Mouse (Mus musculus): ENCODE results near the gene Rnf224. TPM values are rescaled to one million over a fixed set of nuclear protein-coding genes. Genes with fewer than 3 reads are reported as not detected.

Rnf224 gene
- polyA plus RNA-seq, 1 experiment from 2014 or later: 0.08 TPM

GRCm38 (mm10) chr2:25243342-25243741 is 6.8 kb upstream of the Rnf224 start:
- DNase-seq (ENCODE audit: low spot score): no peak
- Histone ChIP-seq H3K27ac (no peak overlapping the region), H3K36me3 (peaks cover 31% of the 10 kb centered on the region), H3K9me3 (no peaks in the 10 kb centered on the region), H3K27me3 (ENCODE audit: insufficient read depth, poor library complexity, severe bottlenecking) (peaks cover 37% of the 10 kb centered on the region), H3K4me3 (peak overlapping the region; percentile 70; the same call in 1 of the 2 replicates), H3K4me1 (peaks cover 30% of the 10 kb centered on the region)
- WGBS: 80% methylated on average over 8 of the region's 8 CpGs

DNA sequence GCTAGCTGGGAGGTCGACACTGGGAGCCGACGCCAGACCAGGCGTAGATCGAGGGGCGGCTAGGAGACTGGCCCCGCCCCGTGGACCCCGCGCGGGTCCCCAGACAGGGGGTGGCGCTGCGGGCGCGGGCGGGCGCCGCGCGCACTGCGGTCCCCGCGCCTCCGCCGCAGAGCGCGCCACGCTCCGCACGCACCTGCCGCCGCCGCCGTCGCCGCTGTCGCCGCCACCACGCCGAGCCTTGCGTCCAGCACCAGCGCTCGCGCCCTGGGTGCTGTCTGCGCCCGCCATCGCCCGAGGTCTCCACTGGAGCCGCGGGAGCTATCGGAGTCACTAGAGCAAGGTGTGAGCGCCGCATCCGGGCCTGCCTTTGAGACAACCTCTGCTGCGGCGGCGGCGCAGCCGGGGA is 5.5 kb upstream of the Rnf224 start, which contains the start of the genes Rnf208 and Cysrt1:
Gene Rnf208, plus strand, starts transcription at position 155 of the 406 bp plus-strand sequence.
Gene Cysrt1, minus strand, starts transcription at position 352 of the 406 bp plus-strand sequence.
- peaks cover 30% of the 10 kb centered on the region for H3K4me1 ChIP-seq
- no peaks in the 10 kb centered on the region for H3K9me3 ChIP-seq
- H3K36me3 ChIP-seq: peaks cover 19% of the 10 kb centered on the region; the same call in 1 of the 2 replicates
- H3K27me3 ChIP-seq (ENCODE audit: insufficient read depth, poor library complexity, severe bottlenecking): peaks cover 46% of the 10 kb centered on the region
- H3K27ac ChIP-seq: peak within 1 kb of the TSS; percentile 81
- DNase-seq (ENCODE audit: low spot score): no peak
- under 1% methylated on average over 59 of the region's 59 CpGs for WGBS
- peak within 1 kb of the TSS; percentile 70 for H3K4me3 ChIP-seq

DNA sequence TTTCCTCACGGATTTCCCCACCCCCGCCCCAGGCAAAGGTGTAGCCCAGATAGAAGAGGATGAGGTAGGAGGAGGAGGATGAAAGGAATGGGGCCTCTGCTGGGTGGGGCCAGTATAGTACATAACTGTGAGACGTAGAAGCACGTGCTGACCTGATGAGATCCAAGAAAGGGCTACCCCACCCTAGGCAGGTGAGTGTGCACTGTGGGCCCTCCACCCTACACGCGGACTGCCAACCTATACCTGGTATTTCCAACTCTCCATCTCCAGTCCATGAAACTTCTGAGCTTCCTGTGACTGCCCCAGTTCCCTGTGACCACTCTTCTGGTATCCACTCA is 4.8 kb upstream of the Rnf224 start:
- H3K27ac ChIP-seq: no peak overlapping the region
- H3K9me3 ChIP-seq: no peaks in the 10 kb centered on the region
- H3K4me1 ChIP-seq: peaks cover 34% of the 10 kb centered on the region
- peaks cover 49% of the 10 kb centered on the region for H3K27me3 ChIP-seq (ENCODE audit: insufficient read depth, poor library complexity, severe bottlenecking)
- no peak for DNase-seq (ENCODE audit: low spot score)
- H3K36me3 ChIP-seq: peaks cover 16% of the 10 kb centered on the region; the same call in 1 of the 2 replicates
- 23% methylated on average over 6 of the region's 6 CpGs for WGBS
- peak overlapping the region; percentile 70 for H3K4me3 ChIP-seq

GRCm38 (mm10) chr2:25240723-25241437 is 4.3 kb upstream of the Rnf224 start:
- peak overlapping the region; percentile 78 for H3K27ac ChIP-seq
- WGBS: 2% methylated on average over 29 of the region's 29 CpGs
- H3K4me3 ChIP-seq: peak overlapping the region; percentile 70
- peaks cover 55% of the 10 kb centered on the region for H3K27me3 ChIP-seq (ENCODE audit: insufficient read depth, poor library complexity, severe bottlenecking)
- H3K4me1 ChIP-seq: peaks cover 36% of the 10 kb centered on the region
- H3K9me3 ChIP-seq: no peaks in the 10 kb centered on the region
- H3K36me3 ChIP-seq: peaks cover 11% of the 10 kb centered on the region; the same call in 1 of the 2 replicates
- peak; percentile 90 for DNase-seq (ENCODE audit: low spot score)

GRCm38 (mm10) chr2:25240310-25240709 is 3.7 kb upstream of the Rnf224 start:
- H3K27me3 ChIP-seq (ENCODE audit: insufficient read depth, poor library complexity, severe bottlenecking): peaks cover 60% of the 10 kb centered on the region

GRCm38 (mm10) chr2:25239766-25240165 is 3.2 kb upstream of the Rnf224 start:
- H3K4me1 ChIP-seq: peaks cover 36% of the 10 kb centered on the region
- 75% methylated on average over 3 of the region's 3 CpGs for WGBS
- peaks cover under 1% of the 10 kb centered on the region; the same call in 1 of the 2 replicates for H3K36me3 ChIP-seq
- H3K4me3 ChIP-seq: no peak overlapping the region
- peaks cover 64% of the 10 kb centered on the region for H3K27me3 ChIP-seq (ENCODE audit: insufficient read depth, poor library complexity, severe bottlenecking)
- DNase-seq (ENCODE audit: low spot score): no peak
- no peak overlapping the region for H3K27ac ChIP-seq
- no peaks in the 10 kb centered on the region for H3K9me3 ChIP-seq

More at GRCm38 (mm10) chr2:25240310-25240709, 3.7 kb upstream of the Rnf224 start:
- Histone ChIP-seq H3K4me1 (peaks cover 36% of the 10 kb centered on the region), H3K9me3 (no peaks in the 10 kb centered on the region), H3K4me3 (peak overlapping the region; percentile 70), H3K27ac (peak overlapping the region; percentile 78), H3K36me3 (peaks cover 6% of the 10 kb centered on the region; the same call in 1 of the 2 replicates)
- DNase-seq (ENCODE audit: low spot score): no peak
- 48% methylated on average over 8 of the region's 8 CpGs for WGBS

DNA sequence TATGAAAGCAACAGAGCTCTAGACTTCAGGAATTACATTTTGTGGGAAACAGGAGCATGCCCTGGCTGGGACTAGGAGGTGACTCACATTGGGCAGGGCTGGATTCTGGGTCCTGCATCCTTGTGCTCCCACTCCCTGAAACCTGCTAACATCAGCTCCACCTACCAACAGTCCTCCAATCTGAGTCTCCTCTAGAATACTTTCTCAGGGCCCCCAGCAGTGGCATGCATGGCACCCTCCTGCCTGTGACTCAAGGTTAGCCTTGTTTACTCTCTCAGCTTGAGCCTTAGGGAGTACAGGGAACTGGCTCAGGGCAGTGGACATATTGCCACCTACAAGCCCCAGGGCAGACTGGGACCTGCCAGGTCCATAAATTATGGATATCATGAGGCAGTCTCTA is 1.5 kb upstream of the Rnf224 start:
- no peak for DNase-seq (ENCODE audit: low spot score)
- Histone ChIP-seq H3K4me1 (peaks cover 36% of the 10 kb centered on the region), H3K4me3 (no peak overlapping the region), H3K27ac (no peak overlapping the region), H3K36me3 (no peaks in the 10 kb centered on the region), H3K9me3 (no peaks in the 10 kb centered on the region), H3K27me3 (ENCODE audit: insufficient read depth, poor library complexity, severe bottlenecking) (peaks cover 67% of the 10 kb centered on the region)

GRCm38 (mm10) chr2:25237522-25237921 is 935 bp upstream of the Rnf224 start:
- no peak overlapping the region for H3K4me3 ChIP-seq
- H3K27me3 ChIP-seq (ENCODE audit: insufficient read depth, poor library complexity, severe bottlenecking): peaks cover 67% of the 10 kb centered on the region
- peaks cover 30% of the 10 kb centered on the region for H3K4me1 ChIP-seq
- no peak for DNase-seq (ENCODE audit: low spot score)
- no peak overlapping the region for H3K27ac ChIP-seq
- H3K9me3 ChIP-seq: no peaks in the 10 kb centered on the region
- no peaks in the 10 kb centered on the region for H3K36me3 ChIP-seq
- 61% methylated on average over 4 of the region's 4 CpGs for WGBS

GRCm38 (mm10) chr2:25234551-25235220 is 1.9 kb downstream of the Rnf224 start:
- Histone ChIP-seq H3K4me3 (no peak overlapping the region), H3K27me3 (ENCODE audit: insufficient read depth, poor library complexity, severe bottlenecking) (peaks cover 78% of the 10 kb centered on the region)

GRCm38 (mm10) chr2:25234050-25234449 is 2.5 kb downstream of the Rnf224 start, which contains the start of gene Slc34a3:
Slc34a3 (minus strand) TSS chr2:25234364.
- WGBS: 80% methylated on average over 3 of the region's 3 CpGs
- Histone ChIP-seq H3K27me3 (ENCODE audit: insufficient read depth, poor library complexity, severe bottlenecking) (peaks cover 82% of the 10 kb centered on the region), H3K27ac (no peak within 1 kb of the TSS), H3K4me3 (no peak within 1 kb of the TSS), H3K4me1 (peaks cover 7% of the 10 kb centered on the region), H3K36me3 (no peaks in the 10 kb centered on the region), H3K9me3 (no peaks in the 10 kb centered on the region)
- no peak for DNase-seq (ENCODE audit: low spot score)

More at GRCm38 (mm10) chr2:25234551-25235220, 1.9 kb downstream of the Rnf224 start:
- 63% methylated on average over 5 of the region's 5 CpGs for WGBS
- Histone ChIP-seq H3K9me3 (no peaks in the 10 kb centered on the region), H3K4me1 (peaks cover 6% of the 10 kb centered on the region), H3K27ac (no peak overlapping the region), H3K36me3 (no peaks in the 10 kb centered on the region)
- DNase-seq (ENCODE audit: low spot score): no peak

- no peaks in the 10 kb centered on the region for H3K9me3 ChIP-seq
- no peak overlapping the region for H3K4me3 ChIP-seq
- peaks cover 14% of the 10 kb centered on the region for H3K4me1 ChIP-seq
- no peaks in the 10 kb centered on the region for H3K36me3 ChIP-seq
- no peak for DNase-seq (ENCODE audit: low spot score)
- H3K27me3 ChIP-seq (ENCODE audit: insufficient read depth, poor library complexity, severe bottlenecking): peaks cover 83% of the 10 kb centered on the region
- H3K27ac ChIP-seq: no peak overlapping the region
- whole genome bisulfite sequencing: 71% methylated on average over 4 of the region's 4 CpGs
Measured at GRCm38 (mm10) chr2:25233421-25233820, 3.2 kb downstream of the Rnf224 start.

GRCm38 (mm10) chr2:25231038-25231437 is 5.5 kb downstream of the Rnf224 start:
- Histone ChIP-seq H3K27ac (no peak overlapping the region), H3K4me3 (no peak overlapping the region), H3K9me3 (no peaks in the 10 kb centered on the region), H3K4me1 (peaks cover 18% of the 10 kb centered on the region), H3K27me3 (ENCODE audit: insufficient read depth, poor library complexity, severe bottlenecking) (peaks cover 67% of the 10 kb centered on the region), H3K36me3 (no peaks in the 10 kb centered on the region)
- DNase-seq (ENCODE audit: low spot score): no peak
- 57% methylated on average over 12 of the region's 12 CpGs for WGBS

DNA sequence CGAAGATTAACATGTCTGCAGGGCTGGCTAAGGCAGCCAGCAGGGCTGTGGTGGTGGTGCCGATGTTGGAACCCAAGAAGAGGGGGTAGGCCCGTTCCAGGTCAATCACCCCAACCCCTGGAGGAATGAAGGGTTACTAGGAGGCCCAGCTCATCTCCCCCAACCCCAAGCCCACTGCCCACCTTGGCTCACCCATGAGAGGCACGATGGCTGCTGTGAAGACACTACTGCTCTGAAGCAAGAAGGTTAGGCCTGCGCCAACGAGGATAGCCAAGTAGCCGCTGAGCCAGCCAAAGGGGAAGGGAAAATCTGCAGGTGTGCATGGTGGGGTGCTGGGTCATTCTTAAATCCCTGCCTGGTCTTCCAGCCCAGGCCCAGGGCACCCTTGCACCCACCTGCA is 6.0 kb downstream of the Rnf224 start:
- no peaks in the 10 kb centered on the region for H3K9me3 ChIP-seq
- H3K27me3 ChIP-seq (ENCODE audit: insufficient read depth, poor library complexity, severe bottlenecking): peaks cover 63% of the 10 kb centered on the region
- peaks cover 20% of the 10 kb centered on the region for H3K4me1 ChIP-seq
- H3K27ac ChIP-seq: no peak overlapping the region
- no peak for DNase-seq (ENCODE audit: low spot score)
- H3K36me3 ChIP-seq: no peaks in the 10 kb centered on the region
- no peak overlapping the region for H3K4me3 ChIP-seq
- WGBS: 80% methylated on average over 7 of the region's 7 CpGs

Measured in heart, embryonic 10.5 days (tissue).